Mouse (Mus musculus) heart, adult 18-20 months (tissue): ENCODE measurements at regions not wholly inside any gene's neighbourhood (a gene's known extent, or its start where the extent isn't known, plus 50 kb on each side); places are given as distances from the start of the nearest gene placed in this dataset.

Experiments
- DNase-seq, 2 experiments: peaks; one replicate each; pipeline ENCODE4 v3.0.0; 2021 to 2022; ENCODE audit warnings: mixed read lengths in 1 of 2

DNA sequence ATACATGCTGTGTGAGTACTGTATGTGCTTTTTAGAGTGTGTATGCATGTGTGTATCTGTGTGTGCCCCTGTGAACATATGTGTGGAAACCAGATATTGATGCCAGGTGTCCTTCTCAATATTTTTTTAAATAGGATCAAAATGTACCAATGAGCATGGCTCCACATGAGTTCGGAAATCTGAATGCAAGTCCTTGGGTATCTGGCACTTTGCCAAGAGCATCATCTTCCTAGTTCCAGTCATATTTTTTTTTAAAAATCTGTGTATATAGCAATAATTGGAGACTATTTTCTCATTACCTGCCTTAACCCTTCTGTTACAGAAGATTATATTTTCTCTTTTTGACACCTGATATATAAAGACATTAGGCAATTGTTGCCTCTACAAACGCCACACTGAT lies 255.0 kb upstream of the BC052040 start:
- no peak for DNase-seq

GRCm38 (mm10) chr2:115338178-115338577 lies 243.3 kb upstream of the BC052040 start:
- no peak for DNase-seq

- no peak for DNase-seq
These were observed 242.5 kb upstream of the BC052040 start for GRCm38 (mm10) chr2:115339034-115339433.

GRCm38 (mm10) chr2:115342360-115342759 lies 239.2 kb upstream of the BC052040 start:
- no peak for DNase-seq

DNA sequence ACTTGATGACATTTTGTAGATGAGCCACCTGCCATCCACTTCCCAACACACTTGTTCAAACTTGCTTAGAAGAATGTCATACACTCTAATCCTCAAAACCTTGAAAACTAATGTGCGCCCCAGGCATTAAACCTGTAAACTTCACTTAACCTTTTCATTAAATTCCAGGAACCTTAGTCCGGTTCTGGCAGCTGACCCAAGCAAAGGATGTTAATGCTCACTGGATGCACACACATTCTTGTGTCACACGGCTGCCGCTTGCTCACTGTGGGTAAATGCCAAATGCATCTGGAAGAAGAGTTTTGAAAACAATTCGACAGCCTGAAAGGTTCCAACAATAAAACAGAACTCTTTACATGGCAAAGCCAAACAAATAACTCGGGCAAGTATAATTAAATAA lies 235.0 kb upstream of the BC052040 start:
- no peak for DNase-seq

- no peak for DNase-seq
These were observed 233.3 kb upstream of the BC052040 start for GRCm38 (mm10) chr2:115348263-115348662.

- no peak for DNase-seq
These were observed 210.4 kb upstream of the BC052040 start for GRCm38 (mm10) chr2:115371072-115371471.

DNA sequence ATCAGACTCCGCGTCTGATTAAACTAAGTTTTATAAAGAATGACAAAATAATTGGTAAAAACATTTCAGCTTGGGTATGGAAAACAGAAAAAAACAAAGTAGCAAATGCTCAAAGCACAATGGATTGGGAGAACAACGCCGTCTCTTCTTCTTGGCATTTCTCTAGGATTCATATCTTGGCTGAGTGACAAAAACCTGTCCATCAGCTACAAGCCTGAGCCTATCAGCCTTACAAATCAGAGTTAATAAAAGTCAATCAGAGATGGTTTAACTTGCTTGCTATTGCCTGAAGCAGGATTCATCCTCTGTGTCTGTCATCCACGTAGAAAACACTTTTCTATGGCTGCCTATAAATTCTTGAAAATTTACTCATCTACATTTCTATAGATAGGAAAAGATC lies 206.2 kb upstream of the BC052040 start:
- no peak for DNase-seq

DNA sequence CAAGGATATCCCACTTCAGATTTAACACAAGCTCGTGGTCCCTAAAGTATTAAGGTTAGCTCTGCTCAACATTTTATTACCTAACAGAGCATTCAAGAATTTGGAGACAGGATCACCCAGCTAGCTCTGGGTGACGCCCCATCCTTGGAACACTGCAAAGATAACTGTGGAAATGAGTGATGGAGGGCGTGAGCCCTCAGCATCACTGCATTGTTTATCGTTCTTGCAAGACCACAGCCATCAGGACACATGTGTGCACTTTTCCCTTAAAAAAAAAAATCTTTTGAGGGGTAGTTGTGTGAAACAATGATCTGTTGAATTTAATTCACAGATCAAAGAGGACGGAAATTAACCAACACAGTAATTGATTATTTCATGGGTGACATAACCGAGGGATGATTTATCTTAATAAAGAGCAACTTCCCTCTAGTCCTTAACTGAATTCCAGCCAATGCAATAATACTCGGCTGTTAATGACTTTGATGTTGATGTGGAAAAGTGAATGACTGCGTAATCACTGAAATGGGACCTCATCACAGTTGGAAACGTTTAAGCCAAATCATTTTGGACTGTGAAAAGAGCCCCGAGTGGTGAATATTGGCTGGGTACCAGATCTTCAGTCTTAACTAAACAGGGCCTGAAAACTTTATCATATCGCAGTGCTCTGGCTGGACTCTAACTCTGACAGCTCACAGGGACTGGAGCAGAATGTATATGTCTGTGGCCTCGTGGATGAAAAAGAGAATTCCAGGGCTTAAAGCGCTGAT lies 196.9 kb upstream of the BC052040 start:
- DNase-seq, result peak in 1 of 2 experiments; percentile 14

GRCm38 (mm10) chr2:115385207-115386168 lies 196.0 kb upstream of the BC052040 start:
- peak in 1 of 2 experiments; percentile 8 for DNase-seq

- no peak for DNase-seq
These were observed 189.9 kb upstream of the BC052040 start for GRCm38 (mm10) chr2:115391575-115391974.

GRCm38 (mm10) chr2:115392082-115392762 lies 189.3 kb upstream of the BC052040 start:
- DNase-seq, result no peak

DNA sequence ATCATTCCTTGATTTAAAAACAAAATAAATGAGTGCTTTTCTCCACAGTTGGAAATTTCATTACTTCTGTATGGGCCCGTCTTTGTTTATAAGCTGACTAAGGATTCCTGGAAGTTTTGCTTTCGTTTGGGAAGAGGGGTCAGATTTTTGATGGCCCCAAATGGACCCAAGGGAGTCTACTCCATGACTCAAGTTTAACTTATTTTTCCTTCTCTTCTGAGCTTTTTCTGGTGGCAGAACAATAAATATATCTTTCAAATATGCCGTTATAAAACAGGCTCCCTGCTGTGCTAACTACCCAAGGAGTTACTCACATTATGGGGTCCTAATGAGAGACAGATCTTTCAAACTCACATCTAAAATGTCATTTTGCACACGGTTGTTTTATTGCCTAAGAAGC lies 187.4 kb upstream of the BC052040 start:
- no peak for DNase-seq

DNA sequence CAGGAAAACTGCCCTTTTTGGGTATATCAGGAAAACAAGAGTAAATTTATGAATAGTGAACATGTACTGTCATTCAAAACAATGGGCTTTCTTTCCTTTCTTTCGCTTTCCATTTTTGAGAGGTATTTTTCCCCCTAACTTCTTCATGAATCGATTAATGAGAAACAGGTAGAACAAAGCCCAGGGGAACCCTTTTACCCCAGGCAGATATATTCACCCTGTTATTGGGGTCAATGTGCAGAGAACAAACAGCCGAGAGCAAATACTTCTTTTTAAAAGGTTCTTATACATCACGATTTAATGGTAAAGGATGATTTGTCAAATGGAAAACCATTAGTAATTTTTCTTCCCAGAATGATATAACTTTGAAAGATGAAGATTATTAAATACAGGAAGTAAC lies 183.0 kb upstream of the BC052040 start:
- no peak for DNase-seq

DNA sequence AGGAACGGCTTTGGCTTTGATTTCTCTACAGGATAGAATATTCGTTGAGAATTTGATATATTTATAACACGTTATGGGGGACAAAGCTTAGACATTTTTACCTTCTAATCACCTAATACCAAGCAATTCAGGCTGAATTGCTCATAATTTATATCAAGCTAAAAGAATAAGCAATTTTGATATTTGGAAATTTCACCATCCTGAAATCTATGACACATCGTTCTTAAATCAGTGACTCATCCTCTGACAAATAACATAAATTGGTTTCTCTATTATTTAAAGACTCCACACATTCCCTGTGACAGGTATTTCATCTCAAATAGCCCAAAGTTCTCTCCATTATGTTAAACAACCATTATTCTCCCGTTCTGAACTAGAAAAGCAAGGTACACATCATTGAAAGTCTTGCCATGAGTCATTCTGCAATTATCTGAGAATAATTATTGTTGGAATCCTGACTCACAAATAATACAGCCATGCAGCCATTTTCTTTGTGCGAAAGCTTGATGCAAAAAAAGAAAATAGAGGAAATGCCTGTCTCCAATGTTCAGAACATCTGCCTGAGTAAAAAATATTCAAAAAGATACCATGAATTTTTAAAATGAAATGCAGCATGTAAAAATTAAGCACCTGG lies 182.3 kb upstream of the BC052040 start:
- DNase-seq, result no peak

GRCm38 (mm10) chr2:115399987-115400550 lies 181.4 kb upstream of the BC052040 start:
- DNase-seq, result no peak

GRCm38 (mm10) chr2:115402246-115402645 lies 179.3 kb upstream of the BC052040 start:
- no peak for DNase-seq

GRCm38 (mm10) chr2:115432476-115432875 lies 149.0 kb upstream of the BC052040 start:
- DNase-seq, result no peak

GRCm38 (mm10) chr2:115441100-115441499 lies 140.4 kb upstream of the BC052040 start:
- no peak for DNase-seq

GRCm38 (mm10) chr2:115449783-115450483 lies 131.6 kb upstream of the BC052040 start:
- no peak for DNase-seq

DNA sequence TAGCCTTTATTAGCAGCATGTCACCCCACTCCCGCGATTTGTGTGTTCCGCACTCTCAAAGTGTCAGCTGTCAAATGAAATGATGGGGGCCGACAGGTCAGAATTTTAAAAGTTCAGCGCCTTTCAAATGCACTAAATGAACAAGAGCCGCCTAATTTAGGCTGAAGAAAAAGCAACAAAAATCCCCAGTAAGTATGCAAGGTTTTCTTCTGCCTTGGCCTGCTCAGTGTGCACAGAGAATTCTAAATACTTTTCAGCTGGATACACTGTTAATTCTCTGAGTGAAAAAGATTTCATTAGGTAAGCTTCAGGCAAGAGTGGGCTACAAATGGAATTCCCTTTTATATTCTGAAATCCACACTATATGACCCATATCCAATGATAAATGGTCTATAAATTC lies 125.9 kb upstream of the BC052040 start:
- DNase-seq, result no peak
